Mouse (Mus musculus) liver, postnatal 0 days (tissue): Measurements from ENCODE around the gene Gng12.

Experiments
- CTCF ChIP-seq: sonication (generic); IDR thresholded peaks from 2 replicates; pipeline ENCODE4 v1.5.1; 2016; ENCODE audit warnings: antibody characterized with exemption, low read depth
- EP300 ChIP-seq: IDR thresholded peaks from 2 replicates; pipeline ENCODE4 v1.6.1; 2016; ENCODE audit warnings: antibody characterized with exemption, low read depth, mild to moderate bottlenecking

DNA sequence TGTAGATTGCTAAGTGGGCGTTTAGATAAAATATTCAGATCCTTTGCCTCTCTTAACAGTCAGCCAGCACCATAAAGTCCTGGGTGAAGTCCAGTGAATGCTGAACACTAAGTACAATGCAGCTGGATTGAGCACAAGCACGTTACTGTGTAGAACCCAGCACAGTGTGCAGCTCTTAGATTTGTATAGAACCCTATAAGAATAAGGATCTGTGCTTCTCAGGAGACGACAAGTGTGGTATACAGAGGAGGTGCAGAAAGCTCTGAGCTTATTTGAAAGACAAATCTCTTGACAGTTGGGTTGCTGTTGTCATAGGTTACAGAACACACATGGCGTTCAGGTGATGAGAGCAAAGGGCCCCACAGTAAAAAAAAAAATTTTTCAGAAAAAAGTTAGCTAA is 1.8 kb downstream of the Gng12 start:
- no peak for TF ChIP-seq CTCF
- TF ChIP-seq EP300: no peak
